Mouse (Mus musculus): Measurements from ENCODE around the gene Dgcr8.

The Dgcr8 gene

GRCm38 (mm10) chr16:18220856-18221542 is 68.0 kb downstream of the Dgcr8 start:
- no peak for DNase-seq (ENCODE audit: low spot score in 2 of 2)

- DNase-seq (ENCODE audit: low spot score in 2 of 2) = peak in 1 of 2 experiments; percentile 24
Measured at GRCm38 (mm10) chr16:18220001-18220400, 69.0 kb downstream of the Dgcr8 start.

GRCm38 (mm10) chr16:18218580-18218996 is 70.5 kb downstream of the Dgcr8 start:
- DNase-seq (ENCODE audit: low spot score in 2 of 2) = no peak

GRCm38 (mm10) chr16:18217579-18217978 is 71.5 kb downstream of the Dgcr8 start, which contains the start of gene Ccdc188:
TSS of gene Ccdc188 (plus strand) at chr16:18217879.
- no peak for DNase-seq (ENCODE audit: low spot score in 2 of 2)

GRCm38 (mm10) chr16:18214858-18215257 is 74.2 kb downstream of the Dgcr8 start:
- no peak for DNase-seq (ENCODE audit: low spot score in 2 of 2)

- no peak for DNase-seq (ENCODE audit: low spot score in 2 of 2)
Measured at GRCm38 (mm10) chr16:18213689-18214088, 75.4 kb downstream of the Dgcr8 start.

GRCm38 (mm10) chr16:18211417-18212171 is 77.5 kb downstream of the Dgcr8 start:
- DNase-seq (ENCODE audit: low spot score in 2 of 2) = peak; percentile 61 to 75

- peak; percentile 42 to 55 for DNase-seq (ENCODE audit: low spot score in 2 of 2)
Measured at GRCm38 (mm10) chr16:18210701-18211416, 78.2 kb downstream of the Dgcr8 start.
